Comparison of ENCODE assay signal across 10 mouse cellular contexts in genomic region chr16:4788176-4788575, GRCm38 (mm10). TPM values are rescaled to one million over a fixed set of nuclear protein-coding genes. Genes with fewer than 3 reads are reported as not detected.
DNase-seq lines count a peak whose midpoint lies in the region; ATAC-seq and TF ChIP-seq lines count a peak whose summit lies in the region.
"Had no signal": no experiment of that assay in that cellular context is flagged by ENCODE, and none has a peak within 500 bp of the region (broad histone marks: within the 10 kb centered on the region; RNA-seq: fewer than 3 reads in every experiment).

No protein-coding gene starts in this region.

- H3K27ac ChIP-seq in heart, embryonic 10.5 days, result no peak overlapping the region
- H3K27ac ChIP-seq in lung, embryonic 16.5 days (ENCODE audit: low read length), result no peak overlapping the region
- 0 out of 2 replicates have a peak overlapping the region, but pooled peaks have one; percentile 3 for H3K27ac ChIP-seq in limb, embryonic 15.5 days
- no peak overlapping the region for H3K27ac ChIP-seq in stomach, postnatal 0 days (replicated peaks)
- no peak overlapping the region for H3K27ac ChIP-seq in thymus, adult 2 months (ENCODE audit: control insufficient read depth, insufficient read depth, low read length)

- no peak for TF ChIP-seq CTCF in stomach, postnatal 0 days (IDR thresholded peaks at IDR 0.05; ENCODE audit: low read depth)
- no peak for TF ChIP-seq CTCF in thymus, adult 2 months (IDR thresholded peaks at IDR 0.05; ENCODE audit: borderline replicate concordance, control insufficient read depth, extremely low read depth, insufficient read depth, low read length, poor library complexity)

- H3K9ac ChIP-seq in lung, embryonic 16.5 days (ENCODE audit: low read length), result no peak overlapping the region
- no peak overlapping the region for H3K9ac ChIP-seq in limb, embryonic 15.5 days
- H3K9ac ChIP-seq in stomach, postnatal 0 days (ENCODE audit: low read length), result no peak overlapping the region

- no peaks in the 10 kb centered on the region for H3K9me3 ChIP-seq in heart, embryonic 10.5 days
- H3K9me3 ChIP-seq in lung, embryonic 16.5 days (ENCODE audit: control insufficient read depth, low read length), result no peaks in the 10 kb centered on the region
- no peaks in the 10 kb centered on the region for H3K9me3 ChIP-seq in limb, embryonic 15.5 days
- H3K9me3 ChIP-seq in stomach, postnatal 0 days (ENCODE audit: control insufficient read depth, low read length), result no peaks in the 10 kb centered on the region

- TF ChIP-seq EP300 in stomach, postnatal 0 days (optimal IDR thresholded peaks at IDR 0.05), result no peak

- peak overlapping the region; percentile 23; the same call in 1 of the 2 replicates for H3K4me2 ChIP-seq in lung, embryonic 16.5 days (ENCODE audit: low read depth, low read length)
- H3K4me2 ChIP-seq in limb, embryonic 15.5 days, result peak overlapping the region; percentile 74; the same call in 1 of the 2 replicates
- 0 out of 2 replicates have a peak overlapping the region, but pooled peaks have one; percentile 9 for H3K4me2 ChIP-seq in stomach, postnatal 0 days (replicated peaks; ENCODE audit: low read depth)

- no peaks in the 10 kb centered on the region for H3K27me3 ChIP-seq in heart, embryonic 10.5 days (ENCODE audit: insufficient read depth, poor library complexity, severe bottlenecking)
- H3K27me3 ChIP-seq in lung, embryonic 16.5 days (ENCODE audit: control insufficient read depth, insufficient read depth, low read depth, low read length), result no peaks in the 10 kb centered on the region
- no peaks in the 10 kb centered on the region for H3K27me3 ChIP-seq in limb, embryonic 15.5 days
- H3K27me3 ChIP-seq in stomach, postnatal 0 days (ENCODE audit: control insufficient read depth, insufficient read depth, low read length), result no peaks in the 10 kb centered on the region
- H3K27me3 ChIP-seq in thymus, adult 2 months (ENCODE audit: control insufficient read depth, insufficient read depth, low read length), result no peaks in the 10 kb centered on the region

- no peak for DNase-seq in heart, embryonic 10.5 days (ENCODE audit: low spot score)
- no peak for DNase-seq in heart, adult 8-10 months (ENCODE audit: low spot score)
- DNase-seq in lung, postnatal 14 days, result no peak
- no peak for DNase-seq in stomach, postnatal 0 days (ENCODE audit: low spot score)
- no peak for DNase-seq in thymus, adult 2 months
- DNase-seq in adrenal gland, postnatal 4 days (ENCODE audit: low spot score in 2 of 2), result no peak
- DNase-seq: cerebellum, adult 9-11 months had no signal

- no peak for TF ChIP-seq POLR2A in thymus, adult 2 months (IDR thresholded peaks at IDR 0.05; ENCODE audit: control insufficient read depth, extremely low read depth, insufficient read depth, low read length, poor library complexity)

- H3K4me1 ChIP-seq in heart, embryonic 10.5 days, result peaks cover 54% of the 10 kb centered on the region
- H3K4me1 ChIP-seq in lung, embryonic 16.5 days (replicated peaks; ENCODE audit: control insufficient read depth, insufficient read depth, low read length), result peaks cover 23% of the 10 kb centered on the region
- peaks cover 34% of the 10 kb centered on the region for H3K4me1 ChIP-seq in limb, embryonic 15.5 days
- H3K4me1 ChIP-seq in stomach, postnatal 0 days (replicated peaks; ENCODE audit: control insufficient read depth, insufficient read depth), result 0 out of 2 replicates have a peak, but pooled peaks cover 8% of the 10 kb centered on the region
- H3K4me1 ChIP-seq in thymus, adult 2 months (replicated peaks; ENCODE audit: control insufficient read depth, insufficient read depth, low read length), result peaks cover 3% of the 10 kb centered on the region

- ATAC-seq in lung, embryonic 16.5 days (ENCODE audit: low read depth), result no peak
- ATAC-seq in limb, embryonic 15.5 days (ENCODE audit: insufficient number of reproducible peaks, low FRiP score, low TSS enrichment, low read depth), result no peak
- no peak for ATAC-seq in stomach, postnatal 0 days (ENCODE audit: low FRiP score, low TSS enrichment)

- peak overlapping the region; percentile 85 for H3K4me3 ChIP-seq in heart, embryonic 10.5 days
- no peak overlapping the region for H3K4me3 ChIP-seq in lung, embryonic 16.5 days (ENCODE audit: low read length)
- H3K4me3 ChIP-seq in limb, embryonic 15.5 days, result 0 out of 2 replicates have a peak overlapping the region, but pooled peaks have one; percentile 11
- H3K4me3 ChIP-seq in stomach, postnatal 0 days (ENCODE audit: low read depth, low read length), result no peak overlapping the region
- H3K4me3 ChIP-seq in thymus, adult 2 months (ENCODE audit: control insufficient read depth, insufficient read depth, low read length), result no peak overlapping the region

- H3K36me3 ChIP-seq in heart, embryonic 10.5 days, result peaks cover 10% of the 10 kb centered on the region
- H3K36me3 ChIP-seq in lung, embryonic 16.5 days (ENCODE audit: control insufficient read depth, insufficient read depth, low read length), result no peaks in the 10 kb centered on the region
- no peaks in the 10 kb centered on the region for H3K36me3 ChIP-seq in limb, embryonic 15.5 days
- no peaks in the 10 kb centered on the region for H3K36me3 ChIP-seq in stomach, postnatal 0 days (ENCODE audit: control insufficient read depth, insufficient read depth, low read length)
- H3K36me3 ChIP-seq in thymus, adult 2 months (ENCODE audit: control insufficient read depth, insufficient read depth, low read length), result no peaks in the 10 kb centered on the region

RNA-seq across cellular contexts. Expression of gene Cdip1, which starts 1.9 kb away (rescaled TPM):
- 121 and 152 TPM in 2 replicates for polyA plus RNA-seq in heart, embryonic 10.5 days (2016; fragmentation: Nextera tagmentation; extraction: Ambion mirVana)
- 10 to 100 TPM; 61.1 to 68.9 (median 65.8) TPM for total RNA-seq in heart, adult 8-10 months (2022)
- 90.4 and 93.4 TPM in 2 replicates for polyA plus RNA-seq in lung, embryonic 16.5 days (2015; fragmentation: Nextera tagmentation; extraction: Ambion mirVana)
- polyA plus RNA-seq in limb, embryonic 15.5 days (2015; fragmentation: Nextera tagmentation; extraction: Ambion mirVana), result 81.8 and 90.5 TPM in 2 replicates
- polyA plus RNA-seq in stomach, postnatal 0 days (2015; fragmentation: Nextera tagmentation; extraction: Ambion mirVana), result 35.4 and 38.8 TPM in 2 replicates
- 112 and 119 TPM in 2 replicates for polyA plus RNA-seq in thymus, adult 2 months (2012; rRNA removed)
- total RNA-seq in adrenal gland, postnatal 4 days (2021), result 100 to 1,000 TPM; 144 to 161 TPM

RNA-seq across cellular contexts. Expression of gene 4930562C15Rik, which starts 47.0 kb away (rescaled TPM):
- polyA plus RNA-seq in heart, embryonic 10.5 days (2016; fragmentation: Nextera tagmentation; extraction: Ambion mirVana), result 0.44 and 0.59 TPM in 2 replicates
- total RNA-seq in heart, adult 8-10 months (2022), result not detected
- polyA plus RNA-seq in lung, embryonic 16.5 days (2015; fragmentation: Nextera tagmentation; extraction: Ambion mirVana), result 0.62 and 1.4 TPM in 2 replicates
- polyA plus RNA-seq in limb, embryonic 15.5 days (2015; fragmentation: Nextera tagmentation; extraction: Ambion mirVana), result 0.24 and 0.88 TPM in 2 replicates
- 0.23 and 0.32 TPM in 2 replicates for polyA plus RNA-seq in stomach, postnatal 0 days (2015; fragmentation: Nextera tagmentation; extraction: Ambion mirVana)
- polyA plus RNA-seq in thymus, adult 2 months (2012; rRNA removed), result 0.13 TPM in 1 of 2 replicates, not detected in the other
- total RNA-seq in adrenal gland, postnatal 4 days (2021), result under 1 TPM in 1 of 2 experiments, not detected in 1; 0.11 TPM
- total RNA-seq: gastrocnemius, postnatal 4 days had no signal

Comparison
In these comparisons a context has a peak if more than half of its experiments do, and no peak if none do; other contexts are left out.
1. H3K4me3 ChIP-seq: peak in heart, embryonic 10.5 days (single experiment) and limb, embryonic 15.5 days (single experiment); none in lung, embryonic 16.5 days (single experiment), stomach, postnatal 0 days (single experiment) and thymus, adult 2 months (single experiment).
2. H3K4me2 ChIP-seq: peak in every context shown above with its lines; median percentile 74 in limb, embryonic 15.5 days; 23 in lung, embryonic 16.5 days; 9 in stomach, postnatal 0 days.